Mouse (Mus musculus): ENCODE measurements around the gene Zscan29.
"Not testable (repeated sequence)": the region's sequence is repeated elsewhere in the genome, so short reads cannot be mapped to it uniquely, and the experiment has no call there.

Zscan29 gene

GRCm38 (mm10) chr2:121140018-121140882 is 30.7 kb downstream of the Zscan29 start, which contains the start of the genes Adal and Lcmt2:
Adal (plus strand) TSS chr2:121140428.
Lcmt2 (minus strand) TSS chr2:121140653.
- in situ Hi-C loops (cut with MboI; ENCODE audit: low pct_unique_long_range_greater_than_20kb in 1 of 2, low sequenced_read_pairs in 2 of 2, unreplicated experiment in 1 of 2), result no loop called here

DNA sequence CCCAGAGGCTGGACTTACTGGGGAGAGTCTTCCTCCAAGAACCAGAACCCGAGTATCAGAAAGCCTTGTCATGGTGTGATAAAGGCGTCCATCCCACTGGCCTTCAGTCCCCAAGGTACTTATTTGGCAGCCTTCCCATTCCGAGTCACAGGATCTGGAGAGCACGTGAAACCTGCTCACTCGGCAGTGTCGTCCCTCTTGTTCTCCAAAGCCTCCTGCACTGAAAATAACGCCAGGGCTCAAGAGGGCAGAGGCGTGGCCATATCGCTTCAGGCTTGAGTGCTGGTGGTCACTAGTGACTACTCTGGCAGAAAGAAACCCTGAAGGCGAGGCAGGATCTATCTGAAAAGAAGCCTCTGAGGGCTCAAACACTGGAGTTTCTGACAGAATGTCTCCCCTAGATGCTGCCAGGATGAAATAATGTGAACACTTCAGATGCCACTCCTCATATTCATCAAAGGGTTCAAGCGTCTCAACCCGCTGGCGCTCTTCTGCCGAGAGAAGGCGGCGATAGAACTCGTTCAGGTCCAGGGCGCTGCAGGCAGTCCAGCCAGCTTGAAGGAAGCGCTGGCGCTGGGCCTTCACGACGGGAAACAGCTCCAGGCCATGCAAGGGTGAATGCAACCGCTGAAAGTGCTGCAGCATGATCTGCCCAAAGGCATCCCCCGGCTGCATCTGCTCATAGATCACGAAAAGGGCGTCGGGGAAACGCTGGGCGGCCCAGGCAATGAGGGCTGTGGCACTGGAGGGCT is 31.5 kb downstream of the Zscan29 start:
- in situ Hi-C loops (cut with MboI; ENCODE audit: low pct_unique_long_range_greater_than_20kb in 1 of 2, low sequenced_read_pairs in 2 of 2, unreplicated experiment in 1 of 2), result no loop called here

DNA sequence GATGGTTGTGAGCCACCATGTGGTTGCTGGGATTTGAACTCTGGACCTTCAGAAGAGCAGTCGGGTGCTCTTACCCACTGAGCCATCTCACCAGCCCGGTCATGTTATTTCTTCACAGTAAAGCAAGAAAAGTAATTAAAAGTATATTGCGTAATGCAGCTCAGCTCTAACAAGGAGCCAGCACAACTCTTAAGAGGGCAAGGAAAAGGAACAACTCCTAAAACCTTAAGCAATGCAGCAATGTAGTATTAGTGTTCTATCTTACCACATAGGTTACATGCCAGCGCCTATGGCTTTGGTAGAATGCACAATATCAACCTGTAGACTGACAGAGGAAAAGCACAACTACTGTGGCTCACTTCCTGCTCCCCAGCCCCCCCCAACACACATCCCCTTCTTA is 33.6 kb downstream of the Zscan29 start:
- in situ Hi-C loops (cut with MboI; ENCODE audit: low pct_unique_long_range_greater_than_20kb in 1 of 2, low sequenced_read_pairs in 2 of 2, unreplicated experiment in 1 of 2), result no loop called here

DNA sequence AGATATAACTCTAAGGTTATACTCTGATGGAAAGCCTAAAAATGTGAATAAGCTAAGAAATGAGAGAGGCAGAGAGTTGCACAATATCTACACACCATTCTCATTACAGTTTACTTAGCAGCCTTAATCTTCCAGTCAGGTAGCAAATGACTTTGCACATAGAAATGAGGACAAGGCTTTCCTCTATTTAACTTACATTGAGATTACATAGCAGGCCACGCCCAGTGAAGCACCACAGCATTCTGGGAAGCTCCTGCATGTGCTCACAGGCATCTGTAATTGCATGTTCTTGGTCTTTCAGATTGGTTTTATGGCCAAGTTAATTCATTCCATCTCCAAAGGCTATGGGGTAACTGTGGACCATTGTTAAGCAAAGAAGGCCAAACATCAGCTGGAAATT is 38.1 kb downstream of the Zscan29 start:
- in situ Hi-C loops (cut with MboI; ENCODE audit: low pct_unique_long_range_greater_than_20kb in 1 of 2, low sequenced_read_pairs in 2 of 2, unreplicated experiment in 1 of 2), result no loop called here

GRCm38 (mm10) chr2:121128865-121129620 is 41.9 kb downstream of the Zscan29 start:
- in situ Hi-C loops (cut with MboI; ENCODE audit: low pct_unique_long_range_greater_than_20kb in 1 of 2, low sequenced_read_pairs in 2 of 2, unreplicated experiment in 1 of 2), result no loop called here

- in situ Hi-C loops (cut with MboI; ENCODE audit: low pct_unique_long_range_greater_than_20kb in 1 of 2, low sequenced_read_pairs in 2 of 2, unreplicated experiment in 1 of 2), result no loop called here
Measured at GRCm38 (mm10) chr2:121127536-121127935, 43.4 kb downstream of the Zscan29 start.

- in situ Hi-C loops (cut with MboI; ENCODE audit: low pct_unique_long_range_greater_than_20kb in 1 of 2, low sequenced_read_pairs in 2 of 2, unreplicated experiment in 1 of 2), result not testable (repeated sequence)
Measured at GRCm38 (mm10) chr2:121126302-121126701, 44.6 kb downstream of the Zscan29 start.

GRCm38 (mm10) chr2:121119260-121119659 is 51.7 kb downstream of the Zscan29 start:
- in situ Hi-C loops (cut with MboI; ENCODE audit: low pct_unique_long_range_greater_than_20kb in 1 of 2, low sequenced_read_pairs in 2 of 2, unreplicated experiment in 1 of 2), result no loop called here

DNA sequence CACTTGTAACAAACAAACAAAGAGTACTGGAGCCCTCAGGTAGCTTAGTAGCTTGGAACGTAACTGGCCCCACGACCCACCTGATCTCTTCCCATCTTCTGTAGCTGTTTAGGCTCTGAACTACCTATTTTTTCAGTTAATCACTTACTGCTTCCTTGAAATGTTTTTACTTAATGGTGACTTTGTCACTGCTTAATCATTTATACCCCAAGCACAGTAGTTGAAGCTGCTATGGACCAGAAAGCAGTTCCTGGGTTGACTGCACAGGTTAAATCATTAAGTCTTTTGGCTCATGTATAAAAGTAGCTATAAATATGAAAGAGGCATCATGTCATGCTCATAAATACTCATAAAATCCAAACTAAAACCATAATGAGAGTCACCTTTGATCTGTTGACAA is 55.5 kb downstream of the Zscan29 start:
- in situ Hi-C loops (cut with MboI; ENCODE audit: low pct_unique_long_range_greater_than_20kb in 1 of 2, low sequenced_read_pairs in 2 of 2, unreplicated experiment in 1 of 2), result no loop called here

- in situ Hi-C loops (cut with MboI; ENCODE audit: low pct_unique_long_range_greater_than_20kb in 1 of 2, low sequenced_read_pairs in 2 of 2, unreplicated experiment in 1 of 2), result no loop called here
Measured at GRCm38 (mm10) chr2:121109695-121110094, 61.2 kb downstream of the Zscan29 start, which contains the start of gene Tgm7. Tgm7 (minus strand) TSS chr2:121109795.
